Mouse (Mus musculus): Measurements from ENCODE around the gene Fars2. TPM values are rescaled to one million over a fixed set of nuclear protein-coding genes. Genes with fewer than 3 reads are reported as not detected.

Fars2 gene
- polyA plus RNA-seq, 1 experiment, result 28.4 TPM

DNA sequence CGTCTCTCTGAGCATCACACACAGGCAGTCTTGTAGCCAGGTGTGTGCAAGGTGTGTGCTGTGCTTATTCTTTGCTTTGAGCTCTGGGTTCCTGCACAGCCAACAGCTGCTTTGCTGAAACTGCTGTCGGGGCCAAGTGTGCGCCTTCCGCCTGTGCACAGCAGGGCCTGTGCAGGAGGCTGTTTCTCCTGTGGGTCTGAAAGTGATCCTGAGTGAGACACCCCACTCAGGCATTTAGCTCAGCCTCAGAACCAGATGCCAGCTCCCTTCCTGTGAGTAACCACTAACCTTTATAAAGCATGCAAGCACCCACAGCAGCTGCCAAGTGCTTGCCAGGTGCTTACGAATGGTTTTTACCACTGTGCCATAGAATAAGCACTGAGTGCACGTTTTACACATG is 249.1 kb downstream of the Fars2 start:
- H3K27me3 ChIP-seq (ENCODE audit: control insufficient read depth, insufficient read depth, low read length), result no peaks in the 10 kb centered on the region
- WGBS, result 78% methylated on average over 6 of the region's 6 CpGs
- H3K4me3 ChIP-seq (replicated peaks; ENCODE audit: insufficient read depth, low read depth, low read length), result no peak overlapping the region
- no peak overlapping the region for H3K27ac ChIP-seq (ENCODE audit: insufficient read depth, low read length)
- DNase-seq, result no peak
- no peak for TF ChIP-seq CTCF (IDR thresholded peaks at IDR 0.05; ENCODE audit: borderline replicate concordance, insufficient read depth, low read depth, low read length)
- TF ChIP-seq POLR2A (IDR thresholded peaks at IDR 0.05; ENCODE audit: borderline replicate concordance, insufficient read depth, low read length), result no peak
- H3K4me1 ChIP-seq (ENCODE audit: control insufficient read depth, insufficient read depth, low read length), result 0 out of 2 replicates have a peak, but pooled peaks cover 3% of the 10 kb centered on the region

DNA sequence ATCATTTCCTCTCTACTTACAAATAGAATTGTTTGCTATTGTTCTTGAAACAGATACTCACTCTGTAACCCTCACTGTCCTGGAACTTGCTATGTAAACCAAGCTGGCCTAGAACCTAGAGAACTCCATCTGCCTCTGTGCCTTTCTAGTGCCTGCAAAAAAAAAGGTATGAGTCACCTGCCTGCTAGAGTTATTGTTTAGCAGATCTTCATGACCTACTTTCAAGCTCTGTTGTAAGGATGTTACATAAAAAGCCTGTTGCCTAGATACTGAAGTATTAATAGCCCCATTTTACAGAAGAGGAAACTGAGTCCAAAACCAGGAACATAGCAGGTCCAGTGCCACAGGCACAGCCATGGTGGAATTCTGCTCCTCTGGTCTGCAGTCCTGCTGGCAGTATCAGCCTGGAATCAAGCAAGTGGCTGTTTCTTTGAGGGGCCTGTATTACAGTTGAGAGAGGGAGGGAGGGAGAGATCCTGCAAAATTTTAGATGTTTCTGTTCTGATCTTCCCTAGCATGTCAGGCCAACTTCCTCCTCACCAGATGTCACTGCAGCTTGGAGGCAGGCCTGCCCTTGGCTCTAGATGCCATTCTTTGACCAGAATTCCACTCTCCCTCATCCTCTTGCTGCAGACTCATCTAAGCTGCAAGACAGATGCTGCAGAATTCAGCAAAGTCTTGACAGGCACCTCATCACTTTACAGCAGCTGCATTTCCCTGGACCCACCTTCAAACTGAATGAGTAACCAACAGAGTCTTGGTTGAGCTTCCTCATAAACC is 250.7 kb downstream of the Fars2 start:
- H3K27ac ChIP-seq (ENCODE audit: insufficient read depth, low read length), result no peak overlapping the region
- H3K4me3 ChIP-seq (replicated peaks; ENCODE audit: insufficient read depth, low read depth, low read length), result no peak overlapping the region
- no peak for TF ChIP-seq POLR2A (IDR thresholded peaks at IDR 0.05; ENCODE audit: borderline replicate concordance, insufficient read depth, low read length)
- TF ChIP-seq CTCF (IDR thresholded peaks at IDR 0.05; ENCODE audit: borderline replicate concordance, insufficient read depth, low read depth, low read length), result no peak
- peak in 1 of 2 experiments; percentile 32 for DNase-seq
- no peaks in the 10 kb centered on the region for H3K27me3 ChIP-seq (ENCODE audit: control insufficient read depth, insufficient read depth, low read length)
- 0 out of 2 replicates have a peak, but pooled peaks cover 3% of the 10 kb centered on the region for H3K4me1 ChIP-seq (ENCODE audit: control insufficient read depth, insufficient read depth, low read length)

DNA sequence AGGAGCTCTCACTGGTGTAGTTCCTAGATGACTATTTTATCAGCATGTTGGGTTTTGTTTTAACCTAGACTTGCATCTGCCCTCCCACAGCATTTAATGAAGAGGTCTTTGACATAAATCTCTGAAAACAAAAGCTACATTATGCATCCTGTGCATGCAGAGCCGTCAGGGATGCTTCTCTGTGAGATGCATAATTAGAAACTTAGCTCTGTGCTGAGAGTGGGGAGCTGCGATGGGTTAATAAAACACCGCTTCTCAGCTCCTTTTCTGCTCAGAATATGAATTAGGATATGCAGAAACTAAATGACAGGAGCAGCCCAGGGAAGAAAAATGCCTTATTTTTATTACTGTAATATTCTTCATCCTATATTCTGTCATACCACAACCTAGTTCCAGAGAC is 251.6 kb downstream of the Fars2 start:
- H3K27ac ChIP-seq (ENCODE audit: insufficient read depth, low read length), result no peak overlapping the region
- no peak for DNase-seq
- 68% methylated on average over 3 of the region's 3 CpGs for whole genome bisulfite sequencing

DNA sequence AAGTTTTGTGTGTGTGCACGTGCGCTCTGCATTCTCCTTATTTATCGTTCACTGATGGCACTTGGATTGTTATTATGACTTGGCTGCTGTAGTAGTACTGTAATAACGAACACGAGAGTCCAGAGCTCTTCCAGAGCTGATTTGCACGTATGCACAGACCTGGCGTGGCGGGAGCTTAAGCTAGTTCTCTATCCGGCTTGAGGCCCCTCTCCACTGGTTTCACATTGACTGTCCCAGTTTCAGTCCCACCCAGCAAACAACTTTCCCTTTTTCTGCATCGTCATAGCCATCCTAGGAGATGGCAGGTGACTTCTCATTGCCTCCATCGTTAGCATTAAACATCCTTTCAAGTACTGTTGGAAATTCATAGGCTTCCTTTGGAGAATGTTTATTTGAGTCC is 252.2 kb downstream of the Fars2 start:
- no peak overlapping the region for H3K27ac ChIP-seq (ENCODE audit: insufficient read depth, low read length)
- no peak for DNase-seq
- no peaks in the 10 kb centered on the region for H3K27me3 ChIP-seq (ENCODE audit: control insufficient read depth, insufficient read depth, low read length)
- no peak overlapping the region for H3K4me3 ChIP-seq (replicated peaks; ENCODE audit: insufficient read depth, low read depth, low read length)
- TF ChIP-seq CTCF (IDR thresholded peaks at IDR 0.05; ENCODE audit: borderline replicate concordance, insufficient read depth, low read depth, low read length), result no peak
- no peak for TF ChIP-seq POLR2A (IDR thresholded peaks at IDR 0.05; ENCODE audit: borderline replicate concordance, insufficient read depth, low read length)
- 0 out of 2 replicates have a peak, but pooled peaks cover 3% of the 10 kb centered on the region for H3K4me1 ChIP-seq (ENCODE audit: control insufficient read depth, insufficient read depth, low read length)
- WGBS, result 71% methylated on average over 11 of the region's 11 CpGs

More for the DNA sequence above, 251.6 kb downstream of the Fars2 start:
- no peak overlapping the region for H3K4me3 ChIP-seq (replicated peaks; ENCODE audit: insufficient read depth, low read depth, low read length)
- 0 out of 2 replicates have a peak, but pooled peaks cover 3% of the 10 kb centered on the region for H3K4me1 ChIP-seq (ENCODE audit: control insufficient read depth, insufficient read depth, low read length)
- no peak for TF ChIP-seq CTCF (IDR thresholded peaks at IDR 0.05; ENCODE audit: borderline replicate concordance, insufficient read depth, low read depth, low read length)
- TF ChIP-seq POLR2A (IDR thresholded peaks at IDR 0.05; ENCODE audit: borderline replicate concordance, insufficient read depth, low read length), result no peak
- H3K27me3 ChIP-seq (ENCODE audit: control insufficient read depth, insufficient read depth, low read length), result no peaks in the 10 kb centered on the region

DNA sequence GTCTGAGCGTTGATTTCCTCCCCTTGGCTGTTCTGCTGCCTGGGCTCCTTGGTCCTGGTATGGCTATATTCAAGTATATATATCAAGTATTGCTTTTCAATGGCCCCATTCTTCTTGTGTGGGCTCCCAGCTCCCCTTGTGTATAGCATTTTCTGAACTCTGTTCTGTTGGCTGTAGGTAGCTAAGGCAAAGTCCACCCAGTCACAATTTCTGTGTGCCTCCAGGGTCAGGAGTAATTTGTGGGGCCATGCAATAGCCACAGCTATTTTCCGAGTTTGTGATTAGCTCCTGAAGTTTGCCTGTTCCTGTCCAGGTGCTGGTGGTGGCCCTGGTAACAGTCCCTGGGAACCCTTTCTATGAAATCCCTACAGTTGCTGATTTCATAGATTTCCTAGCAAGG is 266.0 kb downstream of the Fars2 start:
- H3K4me3 ChIP-seq (replicated peaks; ENCODE audit: insufficient read depth, low read depth, low read length), result no peak overlapping the region
- H3K27ac ChIP-seq (ENCODE audit: insufficient read depth, low read length), result no peak overlapping the region
- no peak for TF ChIP-seq POLR2A (IDR thresholded peaks at IDR 0.05; ENCODE audit: borderline replicate concordance, insufficient read depth, low read length)
- no peak for TF ChIP-seq CTCF (IDR thresholded peaks at IDR 0.05; ENCODE audit: borderline replicate concordance, insufficient read depth, low read depth, low read length)
- WGBS, result 75% methylated on average over 2 of the region's 2 CpGs
- no peaks in the 10 kb centered on the region for H3K27me3 ChIP-seq (ENCODE audit: control insufficient read depth, insufficient read depth, low read length)
- DNase-seq, result no peak
- H3K4me1 ChIP-seq (ENCODE audit: control insufficient read depth, insufficient read depth, low read length), result no peaks in the 10 kb centered on the region

DNA sequence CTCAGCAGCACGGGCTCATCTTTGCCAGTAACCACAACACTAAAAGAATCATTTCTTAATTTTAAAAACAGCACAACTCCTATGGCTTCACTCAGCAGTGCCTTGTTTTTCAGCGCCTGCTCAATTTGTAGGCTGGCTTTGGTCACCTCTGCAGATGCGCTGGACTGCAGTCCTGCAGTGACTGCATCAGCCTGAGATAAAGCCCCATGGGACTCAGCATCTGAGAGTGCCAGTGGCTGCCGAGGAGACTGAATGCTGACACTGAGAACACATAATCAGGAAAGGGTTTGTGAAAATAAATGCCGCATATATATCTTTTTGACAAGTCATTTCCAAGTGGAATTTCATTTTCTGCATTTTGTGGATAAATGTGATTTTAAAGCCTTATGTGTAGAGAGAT is 268.9 kb downstream of the Fars2 start:
- no peak for TF ChIP-seq POLR2A (IDR thresholded peaks at IDR 0.05; ENCODE audit: borderline replicate concordance, insufficient read depth, low read length)
- no peak for TF ChIP-seq CTCF (IDR thresholded peaks at IDR 0.05; ENCODE audit: borderline replicate concordance, insufficient read depth, low read depth, low read length)
- Histone ChIP-seq H3K27me3 (ENCODE audit: control insufficient read depth, insufficient read depth, low read length) (no peaks in the 10 kb centered on the region), H3K27ac (ENCODE audit: insufficient read depth, low read length) (no peak overlapping the region), H3K4me3 (replicated peaks; ENCODE audit: insufficient read depth, low read depth, low read length) (no peak overlapping the region), H3K4me1 (ENCODE audit: control insufficient read depth, insufficient read depth, low read length) (no peaks in the 10 kb centered on the region)
- no peak for DNase-seq
- 68% methylated on average over 5 of the region's 5 CpGs for WGBS

DNA sequence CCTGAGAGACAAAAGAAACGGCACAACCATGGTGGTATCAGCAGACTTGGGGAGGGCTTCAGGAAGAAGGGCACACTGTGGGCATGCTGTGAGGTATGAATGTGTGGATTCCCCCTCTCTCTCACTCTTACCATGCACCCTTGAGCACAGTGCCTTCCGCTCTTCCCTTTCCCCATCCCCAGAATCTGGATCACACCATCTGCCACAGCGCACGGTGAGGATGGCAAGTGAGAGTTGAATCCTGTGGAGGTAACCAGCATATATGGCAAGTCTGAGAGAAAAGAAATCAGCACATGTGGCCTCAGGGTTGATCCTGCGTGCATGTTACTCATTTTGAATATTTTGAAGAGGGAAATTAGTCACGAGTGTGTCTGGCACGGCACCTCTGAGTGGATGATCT is 274.7 kb downstream of the Fars2 start:
- WGBS, result 64% methylated on average over 7 of the region's 7 CpGs

DNA sequence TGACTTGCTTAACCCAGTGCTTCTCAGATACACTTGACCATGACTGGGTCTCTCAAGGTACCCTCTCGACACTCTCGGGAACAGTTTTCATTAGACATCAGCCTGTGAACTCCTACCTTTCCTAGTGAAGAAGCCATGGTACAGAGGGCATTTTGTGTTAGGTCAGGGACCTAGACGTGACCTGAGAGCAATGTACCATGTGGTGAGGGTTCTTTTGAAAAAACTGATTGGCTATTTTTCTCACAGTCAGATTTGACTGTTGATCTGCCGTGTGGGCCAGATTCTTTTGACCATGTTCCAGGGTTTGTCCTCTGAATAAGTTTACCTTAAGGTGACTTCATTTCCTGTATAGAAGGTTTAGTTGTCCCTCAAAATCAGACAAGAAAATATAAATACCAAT is 275.5 kb downstream of the Fars2 start:
- no peak overlapping the region for H3K4me3 ChIP-seq (replicated peaks; ENCODE audit: insufficient read depth, low read depth, low read length)
- no peak overlapping the region for H3K27ac ChIP-seq (ENCODE audit: insufficient read depth, low read length)
- no peaks in the 10 kb centered on the region for H3K4me1 ChIP-seq (ENCODE audit: control insufficient read depth, insufficient read depth, low read length)
- TF ChIP-seq POLR2A (IDR thresholded peaks at IDR 0.05; ENCODE audit: borderline replicate concordance, insufficient read depth, low read length) (no peak), CTCF (IDR thresholded peaks at IDR 0.05; ENCODE audit: borderline replicate concordance, insufficient read depth, low read depth, low read length) (no peak)
- DNase-seq, result no peak
- 90% methylated on average over 4 of the region's 4 CpGs for WGBS
- no peaks in the 10 kb centered on the region for H3K27me3 ChIP-seq (ENCODE audit: control insufficient read depth, insufficient read depth, low read length)

More for the DNA sequence above, 274.7 kb downstream of the Fars2 start:
- H3K4me1 ChIP-seq (ENCODE audit: control insufficient read depth, insufficient read depth, low read length), result no peaks in the 10 kb centered on the region
- DNase-seq, result no peak
- H3K27me3 ChIP-seq (ENCODE audit: control insufficient read depth, insufficient read depth, low read length), result no peaks in the 10 kb centered on the region
- no peak for TF ChIP-seq POLR2A (IDR thresholded peaks at IDR 0.05; ENCODE audit: borderline replicate concordance, insufficient read depth, low read length)
- no peak for TF ChIP-seq CTCF (IDR thresholded peaks at IDR 0.05; ENCODE audit: borderline replicate concordance, insufficient read depth, low read depth, low read length)
- no peak overlapping the region for H3K4me3 ChIP-seq (replicated peaks; ENCODE audit: insufficient read depth, low read depth, low read length)
- no peak overlapping the region for H3K27ac ChIP-seq (ENCODE audit: insufficient read depth, low read length)
